Mouse (Mus musculus): Measurements from ENCODE around the gene Leng1.

The Leng1 gene

GRCm38 (mm10) chr7:3691919-3692318, 26.3 kb upstream of the Leng1 start:
- DNase-seq, result no peak

GRCm38 (mm10) chr7:3685400-3686187, 20.0 kb upstream of the Leng1 start:
- peak; percentile 81 to 84 for DNase-seq

GRCm38 (mm10) chr7:3684698-3685097, 19.1 kb upstream of the Leng1 start:
- DNase-seq, result no peak

- DNase-seq, result no peak
Measured at GRCm38 (mm10) chr7:3683908-3684550, 18.4 kb upstream of the Leng1 start.

- DNase-seq, result no peak
Measured at GRCm38 (mm10) chr7:3677342-3677741, 11.7 kb upstream of the Leng1 start, which contains the start of gene Tmc4. Gene Tmc4, minus strand, starts transcription at chr7:3677553.

GRCm38 (mm10) chr7:3676371-3676770, 10.7 kb upstream of the Leng1 start:
- DNase-seq, result no peak

- DNase-seq, result no peak
Measured at GRCm38 (mm10) chr7:3675228-3675548, 9.5 kb upstream of the Leng1 start.

- peak; percentile 87 to 94 for DNase-seq
Measured at GRCm38 (mm10) chr7:3674507-3675227, 9.0 kb upstream of the Leng1 start.

- DNase-seq, result no peak
Measured at GRCm38 (mm10) chr7:3666921-3667391, 1.3 kb upstream of the Leng1 start.

- DNase-seq, result no peak
Measured at GRCm38 (mm10) chr7:3664524-3665214, 971 bp downstream of the Leng1 start.

- DNase-seq, result no peak
Measured at GRCm38 (mm10) chr7:3658578-3658977, 7.1 kb downstream of the Leng1 start.

- no peak for DNase-seq
Measured at GRCm38 (mm10) chr7:3656966-3657365, 8.7 kb downstream of the Leng1 start.

GRCm38 (mm10) chr7:3646641-3647040, 19.0 kb downstream of the Leng1 start:
- DNase-seq, result no peak

GRCm38 (mm10) chr7:3646188-3646587, 19.5 kb downstream of the Leng1 start:
- DNase-seq, result no peak

- no peak for DNase-seq
Measured at GRCm38 (mm10) chr7:3645488-3646025, 20.1 kb downstream of the Leng1 start.

GRCm38 (mm10) chr7:3644672-3645487, 20.8 kb downstream of the Leng1 start, which contains the start of gene Cnot3:
Gene Cnot3, plus strand, starts transcription at chr7:3645268.
- peak; percentile 97 to 98 for DNase-seq

- peak in 1 of 2 experiments; percentile 96 for DNase-seq
Measured at GRCm38 (mm10) chr7:3644348-3644671, 21.3 kb downstream of the Leng1 start.

GRCm38 (mm10) chr7:3643843-3644242, 21.8 kb downstream of the Leng1 start:
- no peak for DNase-seq

GRCm38 (mm10) chr7:3643412-3643811, 22.2 kb downstream of the Leng1 start:
- DNase-seq, result no peak

- DNase-seq, result no peak
Measured at GRCm38 (mm10) chr7:3630478-3630815, 35.2 kb downstream of the Leng1 start.

GRCm38 (mm10) chr7:3629543-3630477, 35.8 kb downstream of the Leng1 start, which contains the start of the genes Tfpt and Prpf31:
Gene Tfpt, minus strand, starts transcription at chr7:3629929.
Gene Prpf31, plus strand, starts transcription at chr7:3629985.
- DNase-seq, result peak; percentile 93 to 97

Measured in cerebellum, postnatal 25 days (tissue).